In genomic region chr3:88023192-88024074, GRCm38 (mm10) we compare ENCODE assay signal across 8 mouse cellular contexts. TPM values are rescaled to one million over a fixed set of nuclear protein-coding genes. Genes with fewer than 3 reads are reported as not detected.
A peak's percentile ranks its signal among the peaks of the same experiment; 100 is the strongest.
DNase-seq lines count a peak whose midpoint lies in the region; ATAC-seq and TF ChIP-seq lines count a peak whose summit lies in the region.

No protein-coding gene starts in this region.

- H3K27me3 ChIP-seq in lung, embryonic 16.5 days (ENCODE audit: control insufficient read depth, insufficient read depth, low read depth, low read length) = peaks cover 60% of the 10 kb centered on the region
- H3K27me3 ChIP-seq in heart, embryonic 16.5 days (ENCODE audit: control insufficient read depth, insufficient read depth, low read length) = peaks cover 62% of the 10 kb centered on the region
- peaks cover 64% of the 10 kb centered on the region for H3K27me3 ChIP-seq in liver, postnatal 0 days (ENCODE audit: insufficient read depth, low read length)
- H3K27me3 ChIP-seq in stomach, postnatal 0 days (ENCODE audit: control insufficient read depth, insufficient read depth, low read length) = peaks cover 21% of the 10 kb centered on the region; the same call in 1 of the 2 replicates

- peaks cover 15% of the 10 kb centered on the region for H3K4me1 ChIP-seq in lung, embryonic 16.5 days (replicated peaks; ENCODE audit: control insufficient read depth, insufficient read depth, low read length)
- peaks cover 11% of the 10 kb centered on the region for H3K4me1 ChIP-seq in heart, embryonic 16.5 days (ENCODE audit: control insufficient read depth, insufficient read depth, low read length)
- H3K4me1 ChIP-seq in liver, postnatal 0 days (ENCODE audit: insufficient read depth) = peaks cover 17% of the 10 kb centered on the region
- no peaks in the 10 kb centered on the region for H3K4me1 ChIP-seq in stomach, postnatal 0 days (replicated peaks; ENCODE audit: control insufficient read depth, insufficient read depth)

- no peak for TF ChIP-seq EP300 in liver, postnatal 0 days (IDR thresholded peaks at IDR 0.05; ENCODE audit: low read depth)
- no peak for TF ChIP-seq EP300 in stomach, postnatal 0 days (optimal IDR thresholded peaks at IDR 0.05)

- DNase-seq in adrenal gland, postnatal 10 days = peak; percentile 45
- DNase-seq in adrenal gland, postnatal 4 days (ENCODE audit: low spot score in 2 of 2) = no peak
- no peak for DNase-seq in lung, postnatal 36 days
- DNase-seq in liver, postnatal 0 days = peak; percentile 18
- DNase-seq in stomach, postnatal 0 days (ENCODE audit: low spot score) = no peak
- no peak for DNase-seq in left cerebral cortex, postnatal 14 days (ENCODE audit: low spot score in 2 of 2)

- TF ChIP-seq CTCF in liver, postnatal 0 days (IDR thresholded peaks at IDR 0.05; ENCODE audit: low read depth) = no peak
- no peak for TF ChIP-seq CTCF in stomach, postnatal 0 days (IDR thresholded peaks at IDR 0.05; ENCODE audit: low read depth)

- intact Hi-C loops in left cerebral cortex, postnatal 14 days (cut with DNase I) = no loop called here

- no peak overlapping the region for H3K27ac ChIP-seq in lung, embryonic 16.5 days (ENCODE audit: low read length)
- H3K27ac ChIP-seq in heart, embryonic 16.5 days (ENCODE audit: low read length) = no peak overlapping the region
- H3K27ac ChIP-seq in liver, postnatal 0 days (ENCODE audit: low read depth) = no peak overlapping the region
- no peak overlapping the region for H3K27ac ChIP-seq in stomach, postnatal 0 days (replicated peaks)

- H3K4me3 ChIP-seq in lung, embryonic 16.5 days (ENCODE audit: low read length) = peak overlapping the region; percentile 63
- H3K4me3 ChIP-seq in heart, embryonic 16.5 days (ENCODE audit: low read length) = peak overlapping the region; percentile 66
- peak overlapping the region; percentile 36 for H3K4me3 ChIP-seq in liver, postnatal 0 days (ENCODE audit: low read depth, low read length)
- peak overlapping the region; percentile 45 for H3K4me3 ChIP-seq in stomach, postnatal 0 days (ENCODE audit: low read depth, low read length)

- H3K9ac ChIP-seq in lung, embryonic 16.5 days (ENCODE audit: low read length) = peak overlapping the region; percentile 51
- peak overlapping the region; percentile 34 for H3K9ac ChIP-seq in heart, embryonic 16.5 days (ENCODE audit: low read length)
- H3K9ac ChIP-seq in liver, postnatal 0 days (replicated peaks) = no peak overlapping the region
- H3K9ac ChIP-seq in stomach, postnatal 0 days (ENCODE audit: low read length) = peak overlapping the region; percentile 43; the same call in 1 of the 2 replicates

- peak overlapping the region; percentile 100 for H3K4me2 ChIP-seq in lung, embryonic 16.5 days (ENCODE audit: low read depth, low read length)
- peak overlapping the region; percentile 98 for H3K4me2 ChIP-seq in heart, embryonic 16.5 days (ENCODE audit: low read depth, low read length)
- H3K4me2 ChIP-seq in liver, postnatal 0 days (ENCODE audit: low read depth, low read length) = peak overlapping the region; percentile 84
- H3K4me2 ChIP-seq in stomach, postnatal 0 days (replicated peaks; ENCODE audit: low read depth) = peak overlapping the region; percentile 90

- peaks cover 6% of the 10 kb centered on the region for H3K9me3 ChIP-seq in lung, embryonic 16.5 days (ENCODE audit: control insufficient read depth, low read length)
- H3K9me3 ChIP-seq in heart, embryonic 16.5 days (replicated peaks; ENCODE audit: control insufficient read depth, low read length) = peaks cover 6% of the 10 kb centered on the region
- H3K9me3 ChIP-seq in liver, postnatal 0 days (ENCODE audit: low read length) = no peaks in the 10 kb centered on the region
- no peaks in the 10 kb centered on the region for H3K9me3 ChIP-seq in stomach, postnatal 0 days (ENCODE audit: control insufficient read depth, low read length)

- peak; percentile 69 for ATAC-seq in lung, embryonic 16.5 days (ENCODE audit: low read depth)
- peak; percentile 38 for ATAC-seq in heart, embryonic 16.5 days (replicated peaks; ENCODE audit: extremely low read depth, insufficient read depth, low FRiP score)
- peak; percentile 74 for ATAC-seq in liver, postnatal 0 days
- no peak; the same call in 1 of the 2 replicates for ATAC-seq in stomach, postnatal 0 days (ENCODE audit: low FRiP score, low TSS enrichment)

- WGBS in lung, embryonic 16.5 days = 1% methylated on average over 72 of the region's 81 CpGs
- WGBS in heart, embryonic 16.5 days = 2% methylated on average over 81 of the region's 81 CpGs
- 1% methylated on average over 69 of the region's 81 CpGs for WGBS in liver, postnatal 0 days (ENCODE audit: insufficient replicate concordance)
- WGBS in stomach, postnatal 0 days = under 1% methylated on average over 69 of the region's 81 CpGs

- no peaks in the 10 kb centered on the region for H3K36me3 ChIP-seq in lung, embryonic 16.5 days (ENCODE audit: control insufficient read depth, insufficient read depth, low read length)
- no peaks in the 10 kb centered on the region for H3K36me3 ChIP-seq in heart, embryonic 16.5 days (ENCODE audit: control insufficient read depth, insufficient read depth)
- no peaks in the 10 kb centered on the region for H3K36me3 ChIP-seq in liver, postnatal 0 days (replicated peaks; ENCODE audit: insufficient read depth, low read length)
- no peaks in the 10 kb centered on the region for H3K36me3 ChIP-seq in stomach, postnatal 0 days (ENCODE audit: control insufficient read depth, insufficient read depth, low read length)

RNA-seq across cellular contexts. Expression of gene Hapln2, which starts 4.0 kb away (rescaled TPM):
- not detected for total RNA-seq in adrenal gland, postnatal 10 days (2021)
- total RNA-seq in adrenal gland, postnatal 4 days (2021) = not detected
- polyA plus RNA-seq in lung, embryonic 16.5 days (2015; fragmentation: Nextera tagmentation; extraction: Ambion mirVana) = 0.10 and 0.28 TPM in 2 replicates
- polyA plus RNA-seq in heart, embryonic 16.5 days (2015; fragmentation: Nextera tagmentation; extraction: Ambion mirVana) = 0.18 TPM in 1 of 2 replicates, not detected in the other
- not detected in 2 replicates for polyA plus RNA-seq in liver, postnatal 0 days (2015; fragmentation: Nextera tagmentation; extraction: Ambion mirVana)
- polyA plus RNA-seq in stomach, postnatal 0 days (2015; fragmentation: Nextera tagmentation; extraction: Ambion mirVana) = not detected in 2 replicates
- 1 to 10 TPM; 1.3 TPM for total RNA-seq in left cerebral cortex, postnatal 14 days (2021)

RNA-seq across cellular contexts. Expression of gene Gpatch4, which starts 19.5 kb away (rescaled TPM):
- total RNA-seq in adrenal gland, postnatal 10 days (2021) = 10 to 100 TPM; 12.1 to 12.4 TPM
- 10 to 100 TPM; 15.4 to 16.1 TPM for total RNA-seq in adrenal gland, postnatal 4 days (2021)
- 22.4 and 25.6 TPM in 2 replicates for polyA plus RNA-seq in lung, embryonic 16.5 days (2015; fragmentation: Nextera tagmentation; extraction: Ambion mirVana)
- polyA plus RNA-seq in heart, embryonic 16.5 days (2015; fragmentation: Nextera tagmentation; extraction: Ambion mirVana) = 19.3 and 21.3 TPM in 2 replicates
- polyA plus RNA-seq in liver, postnatal 0 days (2015; fragmentation: Nextera tagmentation; extraction: Ambion mirVana) = 13.1 and 14.3 TPM in 2 replicates
- 17.4 and 19.2 TPM in 2 replicates for polyA plus RNA-seq in stomach, postnatal 0 days (2015; fragmentation: Nextera tagmentation; extraction: Ambion mirVana)
- total RNA-seq in left cerebral cortex, postnatal 14 days (2021) = 10 to 100 TPM; 15.5 to 16.5 TPM

RNA-seq across cellular contexts. Expression of gene Bcan, which starts 23.4 kb away (rescaled TPM):
- total RNA-seq in adrenal gland, postnatal 10 days (2021) = 10 to 100 TPM; 18.7 to 20.0 TPM
- total RNA-seq in adrenal gland, postnatal 4 days (2021) = 10 to 100 TPM; 29.2 to 30.6 TPM
- 0.44 and 0.54 TPM in 2 replicates for polyA plus RNA-seq in lung, embryonic 16.5 days (2015; fragmentation: Nextera tagmentation; extraction: Ambion mirVana)
- polyA plus RNA-seq in heart, embryonic 16.5 days (2015; fragmentation: Nextera tagmentation; extraction: Ambion mirVana) = 0.13 and 0.47 TPM in 2 replicates
- 0.05 TPM in 1 of 2 replicates, not detected in the other for polyA plus RNA-seq in liver, postnatal 0 days (2015; fragmentation: Nextera tagmentation; extraction: Ambion mirVana)
- polyA plus RNA-seq in stomach, postnatal 0 days (2015; fragmentation: Nextera tagmentation; extraction: Ambion mirVana) = 0.08 and 0.18 TPM in 2 replicates
- 100 to 1,000 TPM; 297 to 331 TPM for total RNA-seq in left cerebral cortex, postnatal 14 days (2021)

RNA-seq across cellular contexts. Expression of gene Naxe, which starts 34.9 kb away (rescaled TPM):
- 100 to 1,000 TPM; 140 to 150 TPM for total RNA-seq in adrenal gland, postnatal 10 days (2021)
- total RNA-seq in adrenal gland, postnatal 4 days (2021) = 100 to 1,000 TPM; 124 to 126 TPM
- polyA plus RNA-seq in lung, embryonic 16.5 days (2015; fragmentation: Nextera tagmentation; extraction: Ambion mirVana) = 203 and 211 TPM in 2 replicates
- 155 and 169 TPM in 2 replicates for polyA plus RNA-seq in heart, embryonic 16.5 days (2015; fragmentation: Nextera tagmentation; extraction: Ambion mirVana)
- polyA plus RNA-seq in liver, postnatal 0 days (2015; fragmentation: Nextera tagmentation; extraction: Ambion mirVana) = 78.0 and 80.1 TPM in 2 replicates
- 134 and 142 TPM in 2 replicates for polyA plus RNA-seq in stomach, postnatal 0 days (2015; fragmentation: Nextera tagmentation; extraction: Ambion mirVana)
- 10 to 100 TPM; 60.8 to 64.2 TPM for total RNA-seq in left cerebral cortex, postnatal 14 days (2021)

RNA-seq across cellular contexts. Expression of gene Nes, which starts 52.6 kb away (rescaled TPM):
- total RNA-seq in adrenal gland, postnatal 10 days (2021) = 10 to 100 TPM; 17.7 to 23.3 TPM
- total RNA-seq in adrenal gland, postnatal 4 days (2021) = 10 to 100 TPM; 16.2 to 24.3 TPM
- polyA plus RNA-seq in lung, embryonic 16.5 days (2015; fragmentation: Nextera tagmentation; extraction: Ambion mirVana) = 15.5 and 15.6 TPM in 2 replicates
- 9.5 and 13.4 TPM in 2 replicates for polyA plus RNA-seq in heart, embryonic 16.5 days (2015; fragmentation: Nextera tagmentation; extraction: Ambion mirVana)
- 0.83 and 0.95 TPM in 2 replicates for polyA plus RNA-seq in liver, postnatal 0 days (2015; fragmentation: Nextera tagmentation; extraction: Ambion mirVana)
- polyA plus RNA-seq in stomach, postnatal 0 days (2015; fragmentation: Nextera tagmentation; extraction: Ambion mirVana) = 5.3 and 5.7 TPM in 2 replicates
- 10 to 100 TPM; 10.1 to 10.4 TPM for total RNA-seq in left cerebral cortex, postnatal 14 days (2021)

Comparison
In these comparisons a context has a peak if more than half of its experiments do, and no peak if none do; other contexts are left out.
1. DNase-seq: peak in adrenal gland, postnatal 10 days (single experiment) and liver, postnatal 0 days (single experiment); none in adrenal gland, postnatal 4 days (0 of 2), lung, postnatal 36 days (single experiment), stomach, postnatal 0 days (single experiment) and left cerebral cortex, postnatal 14 days (0 of 2).
2. Peak in every context shown above with its lines, with median percentiles within 50 percentile points of each other: H3K4me2 ChIP-seq and H3K4me3 ChIP-seq.